Mouse (Mus musculus) liver, postnatal 0 days (tissue): ENCODE results near the gene Gipc3.

Experiments used
- CTCF ChIP-seq: sonication (generic); IDR thresholded peaks from 2 replicates; pipeline ENCODE4 v1.5.1; 2016; ENCODE audit warnings: antibody characterized with exemption, low read depth
- EP300 ChIP-seq: IDR thresholded peaks from 2 replicates; pipeline ENCODE4 v1.6.1; 2016; ENCODE audit warnings: antibody characterized with exemption, low read depth, mild to moderate bottlenecking

- TF ChIP-seq CTCF (no peak), EP300 (no peak)
These were observed 13.4 kb upstream of the Gipc3 start for GRCm38 (mm10) chr10:81356352-81356990.
